Mouse (Mus musculus): ENCODE measurements around the gene Bzw1. TPM values are rescaled to one million over a fixed set of nuclear protein-coding genes. Genes with fewer than 3 reads are reported as not detected.

The Bzw1 gene
- polyA plus RNA-seq, 1 experiment from 2014 or later = 205 TPM

DNA sequence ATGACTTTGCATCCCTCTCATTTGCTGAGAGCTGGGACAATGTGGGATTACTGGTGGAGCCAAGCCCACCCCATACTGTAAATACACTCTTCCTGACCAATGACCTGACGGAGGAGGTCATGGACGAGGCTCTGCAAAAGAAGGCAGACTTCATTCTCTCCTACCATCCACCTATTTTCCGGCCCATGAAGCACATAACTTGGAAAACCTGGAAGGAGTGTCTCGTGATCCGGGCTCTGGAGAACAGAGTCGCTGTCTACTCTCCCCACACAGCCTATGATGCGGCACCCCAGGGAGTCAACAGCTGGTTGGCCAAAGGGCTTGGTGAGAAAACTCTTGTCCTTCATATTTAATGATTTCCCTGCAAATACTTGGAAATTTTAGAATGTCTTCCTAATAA, 55.1 kb downstream of the Bzw1 start:
- CTCF ChIA-PET = no interaction called here
- DNase-seq (ENCODE audit: low read depth, low spot score) = no peak
- no peak for ATAC-seq
- no peak for TF ChIP-seq CTCF (IDR thresholded peaks at IDR 0.05)
- H3K27me3 ChIP-seq = no peaks in the 10 kb centered on the region
- in situ Hi-C loops (cut with MboI; ENCODE audit: low pct_unique_long_range_greater_than_20kb) = no loop called here
- POLR2A ChIA-PET = no interaction called here

DNA sequence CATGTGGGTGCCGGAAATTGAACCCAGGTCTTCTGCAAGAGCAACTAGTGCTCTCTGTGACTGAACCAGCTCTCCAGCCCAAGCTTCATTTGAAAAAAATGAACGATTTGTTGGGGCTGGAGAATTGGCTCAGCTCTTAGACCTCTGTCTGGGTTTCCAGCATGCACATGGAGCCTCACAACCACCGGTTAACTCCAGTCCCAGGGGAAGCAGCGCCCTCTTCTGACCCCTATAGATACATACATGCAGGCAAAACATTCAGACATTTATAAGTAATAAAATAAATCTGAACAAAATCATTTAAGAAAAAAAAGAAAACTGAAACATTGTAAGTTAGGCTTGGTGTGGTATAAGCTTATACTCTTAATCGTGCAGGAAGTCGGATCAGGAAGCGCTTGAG, 55.7 kb downstream of the Bzw1 start:
- ATAC-seq (no peak), DNase-seq (ENCODE audit: low read depth, low spot score) (no peak)
- TF ChIP-seq CTCF (IDR thresholded peaks at IDR 0.05) = peak; percentile 49
- ChIA-PET POLR2A (no interaction called here), CTCF (no interaction called here)
- in situ Hi-C loops (cut with MboI; ENCODE audit: low pct_unique_long_range_greater_than_20kb) = no loop called here
- no peaks in the 10 kb centered on the region for H3K27me3 ChIP-seq

DNA sequence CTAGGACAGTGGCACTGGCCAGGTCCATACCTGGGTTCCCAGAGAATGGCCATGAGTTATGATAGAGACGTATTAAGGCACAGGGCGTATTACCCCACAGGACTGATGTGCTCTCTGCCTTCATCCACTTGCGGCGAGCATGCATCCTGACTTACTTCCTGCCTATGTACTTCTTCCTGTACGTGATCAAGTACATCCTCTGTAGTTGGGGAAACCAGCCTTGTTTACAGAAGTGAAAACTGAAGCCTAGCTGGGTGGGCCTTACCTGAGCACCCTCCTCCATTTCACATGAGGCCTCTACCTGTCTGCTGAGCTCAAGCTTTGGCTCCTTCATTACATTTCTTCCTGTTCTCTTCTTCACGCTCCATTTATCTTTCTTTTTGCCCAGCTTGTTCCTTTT, 61.6 kb downstream of the Bzw1 start:
- TF ChIP-seq CTCF (IDR thresholded peaks at IDR 0.05) = no peak
- ATAC-seq = no peak
- no peaks in the 10 kb centered on the region for H3K27me3 ChIP-seq
- DNase-seq (ENCODE audit: low read depth, low spot score) = no peak
- POLR2A ChIA-PET = interaction anchor here (1.0 to 1.4 kb wide), 3 partner anchors 8 to 10 kb away, joined by 3 read pairs; partner anchors contain the start of genes Nif3l1 and Ppil3
- in situ Hi-C loops (cut with MboI; ENCODE audit: low pct_unique_long_range_greater_than_20kb) = no loop called here
- CTCF ChIA-PET = interaction anchor here (0.9 kb wide), 1 partner anchor 17 kb away, joined by 3 read pairs; no protein-coding TSS in a partner anchor

Other genes with a start within 250 kb of the Bzw1 start
- not detected for gene Aox4, start 182.5 kb upstream of the Bzw1 start, polyA plus RNA-seq (2021)
- gene Aox2, start 114.6 kb upstream of the Bzw1 start, polyA plus RNA-seq (2021) = 0.03 TPM
- gene Clk1, start 31.2 kb downstream of the Bzw1 start, polyA plus RNA-seq (2021) = 109 TPM
- 25.5 TPM for gene Nif3l1, start 52.3 kb downstream of the Bzw1 start, polyA plus RNA-seq (2021)
- gene Ppil3, start 52.6 kb downstream of the Bzw1 start, polyA plus RNA-seq (2021) = 56.3 TPM
- gene Orc2, start 112.2 kb downstream of the Bzw1 start, polyA plus RNA-seq (2021) = 31.8 TPM
- gene Fam126b, start 193.4 kb downstream of the Bzw1 start, polyA plus RNA-seq (2021) = 7.0 TPM
- 159 TPM for gene Ndufb3, start 193.5 kb downstream of the Bzw1 start, polyA plus RNA-seq (2021)

All from Patski (cell line).